Comparison of ENCODE assay signal across 8 mouse cellular contexts in the genomic region with DNA sequence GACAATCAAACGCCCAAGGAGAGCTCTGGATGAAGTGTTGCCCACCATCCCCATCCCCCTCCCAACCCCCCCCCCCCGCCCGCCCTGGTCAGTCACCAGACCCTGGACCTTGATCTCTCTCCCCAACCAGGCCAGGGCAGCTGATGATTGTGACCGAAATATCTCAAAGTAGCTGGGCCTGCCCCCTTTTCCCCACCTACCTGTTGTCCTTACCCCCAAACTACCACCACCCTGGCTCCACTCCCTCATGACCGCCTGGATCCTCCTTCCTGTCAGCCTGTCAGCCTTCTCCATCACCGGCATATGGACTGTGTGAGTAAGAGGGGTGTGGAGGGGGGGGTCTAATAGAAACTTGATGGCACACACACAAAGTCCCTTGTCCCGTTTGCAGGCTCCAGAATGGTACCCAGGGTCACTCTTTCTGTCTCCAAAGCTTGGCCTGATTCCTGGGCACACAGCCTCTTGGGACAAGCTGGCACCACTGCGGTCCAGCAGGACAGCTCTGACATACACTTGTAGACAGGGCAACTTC. TPM values are rescaled to one million over a fixed set of nuclear protein-coding genes. Genes with fewer than 3 reads are reported as not detected.
DNase-seq lines count a peak whose midpoint lies in the region; ATAC-seq and TF ChIP-seq lines count a peak whose summit lies in the region.

No protein-coding gene starts in this region.

- intact Hi-C loops in left cerebral cortex, postnatal 4 days (cut with DNase I) = no loop called here

- no peak overlapping the region for H3K27ac ChIP-seq in heart, embryonic 12.5 days (ENCODE audit: poor library complexity, severe bottlenecking)
- no peak overlapping the region for H3K27ac ChIP-seq in heart, postnatal 0 days (ENCODE audit: low read depth)
- peak overlapping the region; percentile 45 for H3K27ac ChIP-seq in liver, embryonic 16.5 days (ENCODE audit: low read length)

- peak overlapping the region; percentile 65 for H3K4me3 ChIP-seq in heart, embryonic 12.5 days
- peak overlapping the region; percentile 72 for H3K4me3 ChIP-seq in heart, postnatal 0 days (ENCODE audit: low read depth, low read length)
- H3K4me3 ChIP-seq in liver, embryonic 16.5 days (ENCODE audit: low read depth, low read length) = peak overlapping the region; percentile 61

- H3K9ac ChIP-seq in heart, embryonic 12.5 days = peak overlapping the region; percentile 79
- peak overlapping the region; percentile 52 for H3K9ac ChIP-seq in heart, postnatal 0 days (replicated peaks; ENCODE audit: low read depth, low read length)
- H3K9ac ChIP-seq in liver, embryonic 16.5 days (ENCODE audit: low read depth, low read length) = peak overlapping the region; percentile 57

- WGBS in heart, embryonic 12.5 days = 36% methylated on average over 6 of the region's 8 CpGs
- WGBS in heart, postnatal 0 days = 19% methylated on average over 8 of the region's 8 CpGs
- whole genome bisulfite sequencing in liver, embryonic 16.5 days (ENCODE audit: insufficient replicate concordance) = 45% methylated on average over 8 of the region's 8 CpGs

- peaks cover 63% of the 10 kb centered on the region for H3K4me1 ChIP-seq in heart, embryonic 12.5 days (replicated peaks)
- H3K4me1 ChIP-seq in heart, postnatal 0 days (ENCODE audit: control insufficient read depth, insufficient read depth) = peaks cover 22% of the 10 kb centered on the region
- H3K4me1 ChIP-seq in liver, embryonic 16.5 days (ENCODE audit: control insufficient read depth, low read depth, low read length) = peaks cover 55% of the 10 kb centered on the region

- ATAC-seq in heart, embryonic 12.5 days (ENCODE audit: insufficient number of reproducible peaks, low FRiP score) = no peak
- ATAC-seq in heart, postnatal 0 days (ENCODE audit: insufficient read depth, low read depth) = no peak
- peak; percentile 14; the same call in 1 of the 2 replicates for ATAC-seq in liver, embryonic 16.5 days (ENCODE audit: low read depth)
- ATAC-seq in CD4-positive, CD25-positive, alpha-beta regulatory T cell, adult 4 months = no peak

- no peak for DNase-seq in heart, postnatal 4 days
- peak; percentile 34 to 55 for DNase-seq in adrenal gland, postnatal 36 days
- DNase-seq in heart, postnatal 0 days (ENCODE audit: low spot score) = no peak
- no peak for DNase-seq in urinary bladder, postnatal 4 days (ENCODE audit: low spot score in 2 of 2)
- DNase-seq in left cerebral cortex, postnatal 4 days = no peak

- H3K36me3 ChIP-seq in heart, embryonic 12.5 days = peaks cover 33% of the 10 kb centered on the region
- peaks cover 22% of the 10 kb centered on the region for H3K36me3 ChIP-seq in heart, postnatal 0 days (replicated peaks; ENCODE audit: control insufficient read depth, insufficient read depth, low read length)
- H3K36me3 ChIP-seq in liver, embryonic 16.5 days (ENCODE audit: control insufficient read depth, insufficient read depth) = peaks cover 16% of the 10 kb centered on the region

- H3K9me3 ChIP-seq in heart, embryonic 12.5 days (replicated peaks) = no peaks in the 10 kb centered on the region
- no peaks in the 10 kb centered on the region for H3K9me3 ChIP-seq in heart, postnatal 0 days (replicated peaks; ENCODE audit: control insufficient read depth, low read length)
- H3K9me3 ChIP-seq in liver, embryonic 16.5 days (replicated peaks; ENCODE audit: control insufficient read depth, low read length) = no peaks in the 10 kb centered on the region

- peak overlapping the region; percentile 79 for H3K4me2 ChIP-seq in heart, embryonic 12.5 days
- peak overlapping the region; percentile 93 for H3K4me2 ChIP-seq in heart, postnatal 0 days (ENCODE audit: low read depth, low read length)
- H3K4me2 ChIP-seq in liver, embryonic 16.5 days (ENCODE audit: low read depth, low read length) = peak overlapping the region; percentile 58

- no peak for TF ChIP-seq EP300 in heart, postnatal 0 days (IDR thresholded peaks at IDR 0.05; ENCODE audit: low read depth)

- no peak for TF ChIP-seq CTCF in heart, postnatal 0 days (IDR thresholded peaks at IDR 0.05; ENCODE audit: low read depth)

- H3K27me3 ChIP-seq in heart, embryonic 12.5 days (replicated peaks) = no peaks in the 10 kb centered on the region
- no peaks in the 10 kb centered on the region for H3K27me3 ChIP-seq in heart, postnatal 0 days (ENCODE audit: control insufficient read depth, insufficient read depth, low read length)
- H3K27me3 ChIP-seq in liver, embryonic 16.5 days (ENCODE audit: control insufficient read depth, insufficient read depth, low read depth, low read length) = peaks cover 32% of the 10 kb centered on the region

RNA-seq across cellular contexts. Expression of gene Tmem150a, which starts 0.8 kb away (rescaled TPM):
- 13.3 and 13.5 TPM in 2 replicates for polyA plus RNA-seq in heart, embryonic 12.5 days (2016; fragmentation: Nextera tagmentation; extraction: Ambion mirVana)
- total RNA-seq in heart, postnatal 4 days (2021) = 10 to 100 TPM in 1 of 2 experiments, 1 to 10 TPM in 1; 9.8 to 12.3 TPM
- total RNA-seq in adrenal gland, postnatal 36 days (2021) = 10 to 100 TPM; 19.5 to 22.5 TPM
- 18.2 and 23.2 TPM in 2 replicates for total RNA-seq in heart, postnatal 0 days (2014; rRNA removed; ENCODE audit: low replicate concordance)
- 8.0 and 9.7 TPM in 2 replicates for polyA plus RNA-seq in heart, postnatal 0 days (2015; fragmentation: Nextera tagmentation; extraction: Ambion mirVana)
- polyA plus RNA-seq in liver, embryonic 16.5 days (2015; fragmentation: Nextera tagmentation; extraction: Ambion mirVana) = 54.4 and 59.7 TPM in 2 replicates
- polyA plus RNA-seq in CD4-positive, CD25-positive, alpha-beta regulatory T cell, adult 4 months (2017; shearing (Covaris generic)) = 1 to 10 TPM in 1 of 2 experiments, under 1 TPM in 1; 0.57 to 1.6 TPM
- 10 to 100 TPM; 28.5 to 32.2 TPM for total RNA-seq in left cerebral cortex, postnatal 4 days (2021)

RNA-seq across cellular contexts. Expression of gene 0610030E20Rik, which starts 8.9 kb away (rescaled TPM):
- 17.2 and 19.9 TPM in 2 replicates for polyA plus RNA-seq in heart, embryonic 12.5 days (2016; fragmentation: Nextera tagmentation; extraction: Ambion mirVana)
- 10 to 100 TPM; 12.7 to 13.0 TPM for total RNA-seq in heart, postnatal 4 days (2021)
- 10 to 100 TPM; 24.1 to 30.5 TPM for total RNA-seq in adrenal gland, postnatal 36 days (2021)
- 7.3 and 12.0 TPM in 2 replicates for total RNA-seq in heart, postnatal 0 days (2014; rRNA removed; ENCODE audit: low replicate concordance)
- 11.9 and 12.9 TPM in 2 replicates for polyA plus RNA-seq in heart, postnatal 0 days (2015; fragmentation: Nextera tagmentation; extraction: Ambion mirVana)
- polyA plus RNA-seq in liver, embryonic 16.5 days (2015; fragmentation: Nextera tagmentation; extraction: Ambion mirVana) = 11.8 and 14.1 TPM in 2 replicates
- 10 to 100 TPM; 17.7 to 18.4 TPM for polyA plus RNA-seq in CD4-positive, CD25-positive, alpha-beta regulatory T cell, adult 4 months (2017; shearing (Covaris generic))
- 10 to 100 TPM; 17.2 to 19.3 TPM for total RNA-seq in left cerebral cortex, postnatal 4 days (2021)

RNA-seq across cellular contexts. Expression of gene Rnf181, which starts 10.7 kb away (rescaled TPM):
- polyA plus RNA-seq in heart, embryonic 12.5 days (2016; fragmentation: Nextera tagmentation; extraction: Ambion mirVana) = 90.0 and 92.9 TPM in 2 replicates
- total RNA-seq in heart, postnatal 4 days (2021) = 10 to 100 TPM; 41.1 to 42.4 TPM
- total RNA-seq in adrenal gland, postnatal 36 days (2021) = 100 to 1,000 TPM; 258 to 471 TPM
- 53.5 and 65.0 TPM in 2 replicates for total RNA-seq in heart, postnatal 0 days (2014; rRNA removed; ENCODE audit: low replicate concordance)
- polyA plus RNA-seq in heart, postnatal 0 days (2015; fragmentation: Nextera tagmentation; extraction: Ambion mirVana) = 74.9 and 81.3 TPM in 2 replicates
- 86.5 and 91.9 TPM in 2 replicates for polyA plus RNA-seq in liver, embryonic 16.5 days (2015; fragmentation: Nextera tagmentation; extraction: Ambion mirVana)
- polyA plus RNA-seq in CD4-positive, CD25-positive, alpha-beta regulatory T cell, adult 4 months (2017; shearing (Covaris generic)) = 100 to 1,000 TPM; 141 to 148 TPM
- 10 to 100 TPM; 56.5 to 57.0 TPM for total RNA-seq in left cerebral cortex, postnatal 4 days (2021)

RNA-seq across cellular contexts. Expression of gene Usp39, which starts 11.1 kb away (rescaled TPM):
- polyA plus RNA-seq in heart, embryonic 12.5 days (2016; fragmentation: Nextera tagmentation; extraction: Ambion mirVana) = 36.0 and 39.7 TPM in 2 replicates
- 10 to 100 TPM; 28.1 to 29.1 TPM for total RNA-seq in heart, postnatal 4 days (2021)
- 10 to 100 TPM; 29.5 to 35.1 TPM for total RNA-seq in adrenal gland, postnatal 36 days (2021)
- 50.9 and 59.9 TPM in 2 replicates for total RNA-seq in heart, postnatal 0 days (2014; rRNA removed; ENCODE audit: low replicate concordance)
- polyA plus RNA-seq in heart, postnatal 0 days (2015; fragmentation: Nextera tagmentation; extraction: Ambion mirVana) = 15.8 and 16.9 TPM in 2 replicates
- polyA plus RNA-seq in liver, embryonic 16.5 days (2015; fragmentation: Nextera tagmentation; extraction: Ambion mirVana) = 32.6 and 33.2 TPM in 2 replicates
- polyA plus RNA-seq in CD4-positive, CD25-positive, alpha-beta regulatory T cell, adult 4 months (2017; shearing (Covaris generic)) = 10 to 100 TPM; 19.2 to 19.7 TPM
- total RNA-seq in left cerebral cortex, postnatal 4 days (2021) = 10 to 100 TPM; 36.2 to 37.1 TPM

RNA-seq across cellular contexts. Expression of gene Vamp5, which starts 24.2 kb away (rescaled TPM):
- 48.3 and 52.1 TPM in 2 replicates for polyA plus RNA-seq in heart, embryonic 12.5 days (2016; fragmentation: Nextera tagmentation; extraction: Ambion mirVana)
- 10 to 100 TPM; 33.4 to 36.0 TPM for total RNA-seq in heart, postnatal 4 days (2021)
- total RNA-seq in adrenal gland, postnatal 36 days (2021) = 10 to 100 TPM; 35.1 to 38.5 TPM
- 19.5 and 39.8 TPM in 2 replicates for total RNA-seq in heart, postnatal 0 days (2014; rRNA removed; ENCODE audit: low replicate concordance)
- polyA plus RNA-seq in heart, postnatal 0 days (2015; fragmentation: Nextera tagmentation; extraction: Ambion mirVana) = 49.0 and 52.9 TPM in 2 replicates
- polyA plus RNA-seq in liver, embryonic 16.5 days (2015; fragmentation: Nextera tagmentation; extraction: Ambion mirVana) = 54.9 and 62.8 TPM in 2 replicates
- 10 to 100 TPM; 66.7 to 70.3 TPM for polyA plus RNA-seq in CD4-positive, CD25-positive, alpha-beta regulatory T cell, adult 4 months (2017; shearing (Covaris generic))
- total RNA-seq in left cerebral cortex, postnatal 4 days (2021) = 1 to 10 TPM; 5.9 to 8.4 TPM

Comparison
In these comparisons a context has a peak if more than half of its experiments do, and no peak if none do; other contexts are left out.
1. DNase-seq: peak in adrenal gland, postnatal 36 days (2 of 2); none in heart, postnatal 4 days (single experiment), heart, postnatal 0 days (single experiment), urinary bladder, postnatal 4 days (0 of 2) and left cerebral cortex, postnatal 4 days (single experiment).
2. Peak in every context shown above with its lines, with median percentiles within 50 percentile points of each other: H3K4me2 ChIP-seq, H3K4me3 ChIP-seq and H3K9ac ChIP-seq.